Mouse (Mus musculus) urinary bladder, postnatal 14 days (tissue): ENCODE measurements around the gene Apol7a.

ENCODE experiments used
- DNase-seq: peaks from one replicate; pipeline ENCODE4 v3.0.0; 2021; ENCODE audit warnings: low spot score

Gene Apol7a

DNA sequence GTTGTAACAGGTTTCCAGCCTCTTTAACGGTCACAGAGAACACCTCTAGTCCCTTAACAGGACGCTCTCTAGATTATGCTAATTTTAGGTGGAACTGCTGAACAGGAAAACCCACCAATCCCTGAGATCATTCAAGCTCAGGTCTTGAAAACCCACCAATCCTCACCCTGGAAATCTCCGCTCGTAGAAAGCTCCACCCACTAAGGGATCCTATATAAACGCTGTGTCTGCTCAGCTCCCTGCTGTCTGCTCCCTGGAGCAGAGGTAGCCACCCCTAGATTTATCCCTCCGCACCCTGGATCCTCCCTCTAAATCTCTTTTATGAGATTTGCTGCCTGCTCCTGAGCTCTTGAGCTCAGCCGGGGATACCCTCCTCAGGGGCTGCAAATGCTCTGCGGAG, 28.3 kb downstream of the Apol7a start:
- DNase-seq, result no peak

DNA sequence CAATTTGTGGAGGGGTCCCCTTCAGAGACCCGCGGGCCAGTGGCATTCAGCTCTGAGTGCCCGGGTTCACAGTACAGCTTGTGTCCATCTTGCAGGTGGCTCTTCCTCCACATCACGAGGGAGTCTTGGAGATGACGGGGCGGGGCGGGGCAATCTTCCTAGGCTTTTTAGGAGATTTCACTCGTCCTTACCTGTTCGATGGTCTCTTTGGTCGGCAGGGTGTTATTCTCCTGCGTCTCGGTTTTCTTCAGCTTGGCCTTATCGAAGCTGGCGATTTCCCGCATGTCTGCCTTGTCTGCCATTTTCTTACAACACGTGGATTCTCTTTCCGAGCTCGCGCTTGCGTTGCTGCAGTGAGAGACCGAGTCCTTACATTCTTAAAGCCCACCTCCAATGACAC, 28.9 kb downstream of the Apol7a start:
- DNase-seq, result no peak

DNA sequence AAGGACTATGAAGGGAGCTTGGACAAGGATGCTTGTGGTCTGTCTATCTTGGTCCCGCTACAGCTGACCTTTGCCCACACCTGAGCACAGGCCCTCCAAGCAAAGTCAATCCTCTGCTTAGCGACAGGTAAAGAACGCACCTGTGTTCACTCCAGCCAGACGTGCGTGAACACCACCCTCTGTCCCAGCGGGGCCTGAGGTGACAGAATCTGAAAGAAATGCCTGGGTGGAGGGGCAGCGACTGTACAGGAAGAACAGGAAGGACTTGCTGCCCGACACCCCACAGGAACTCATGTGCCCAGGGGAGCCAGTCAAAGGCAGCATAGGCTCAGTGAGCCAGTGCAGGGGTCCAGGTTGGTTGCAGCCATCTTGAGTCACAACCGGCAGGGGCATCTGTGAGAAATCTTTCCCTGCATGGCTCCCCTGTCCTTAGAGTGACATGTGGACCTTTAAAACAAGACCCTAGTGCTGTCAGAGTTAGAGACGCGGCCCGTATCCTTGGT, 30.0 kb downstream of the Apol7a start:
- DNase-seq, result peak; percentile 54

DNA sequence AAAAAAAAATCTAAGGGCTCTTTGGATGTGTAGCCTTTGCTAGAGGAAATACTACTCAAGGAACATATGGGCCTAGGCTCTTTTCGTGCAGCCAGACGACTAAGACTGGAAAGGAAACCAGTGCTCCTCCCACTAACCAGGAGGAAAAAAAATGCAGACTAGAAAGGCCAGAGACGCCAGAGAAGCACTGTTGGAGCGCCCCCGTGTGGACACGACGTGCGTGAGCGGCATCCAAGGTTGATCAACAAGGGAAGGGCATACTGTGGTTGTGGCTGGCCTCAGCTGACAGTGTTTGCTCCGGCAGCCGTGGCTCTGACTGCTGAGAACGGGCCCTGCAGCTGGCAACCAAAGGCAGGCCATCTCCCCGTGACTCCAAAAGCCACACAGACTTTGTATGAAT, 30.8 kb downstream of the Apol7a start:
- DNase-seq, result peak; percentile 97

DNA sequence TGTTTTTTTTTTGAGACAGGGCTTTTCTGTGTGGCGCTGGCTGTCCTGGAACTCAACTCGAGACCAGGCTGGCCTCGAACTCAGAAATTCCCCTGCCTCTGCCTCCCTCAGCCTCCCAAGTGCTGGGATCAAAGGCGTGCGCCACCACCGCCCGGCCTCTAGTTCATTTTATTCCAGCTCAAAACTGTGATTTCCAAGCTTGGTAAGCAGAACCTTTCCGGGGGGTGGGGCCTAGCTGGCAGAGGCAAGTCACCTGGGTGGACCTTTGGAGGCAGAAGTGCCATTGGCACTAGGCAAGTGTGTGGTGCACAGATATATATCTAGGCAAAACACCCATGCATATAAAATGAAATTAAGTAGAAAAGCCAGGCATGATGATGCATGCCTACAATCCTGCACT, 31.4 kb downstream of the Apol7a start:
- DNase-seq, result peak; percentile 46

DNA sequence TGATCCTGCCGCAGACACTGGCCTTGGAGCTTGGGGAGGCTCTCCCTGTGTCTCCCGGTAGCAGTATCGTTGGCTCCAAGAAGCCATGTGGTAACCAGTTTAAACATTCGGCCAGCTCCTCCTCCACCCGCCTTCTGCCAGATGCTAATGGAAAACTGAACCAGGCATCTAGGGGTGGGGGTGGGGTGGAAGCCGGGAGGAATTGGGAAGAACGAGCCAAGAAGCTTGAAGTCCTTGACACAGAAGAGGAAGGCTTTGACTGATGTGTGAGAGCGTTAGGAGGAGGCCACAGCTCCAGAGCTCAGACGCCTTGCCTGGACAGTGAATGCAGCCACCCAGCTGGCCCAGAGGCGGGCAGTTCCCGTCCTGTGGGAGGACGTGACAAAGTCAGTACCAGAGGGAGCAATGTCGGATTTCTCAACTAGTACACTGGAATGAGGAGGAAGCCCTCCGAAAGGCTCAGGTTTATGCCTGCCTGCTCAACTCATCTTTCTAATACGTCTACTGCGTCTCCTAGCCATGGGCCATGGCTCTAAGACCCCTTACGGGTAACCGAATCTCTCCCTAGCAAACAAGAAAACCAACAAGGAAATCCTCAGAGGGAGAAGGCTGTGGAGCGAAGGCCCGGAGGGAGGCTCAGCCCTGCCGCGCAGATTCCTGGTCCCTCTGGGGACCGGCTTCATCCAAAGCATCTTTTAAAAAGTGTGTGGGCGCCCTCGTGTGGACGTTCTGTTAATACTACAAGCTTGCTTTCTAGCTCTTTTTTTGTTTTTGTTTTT, 32.0 kb downstream of the Apol7a start:
- DNase-seq, result peak; percentile 90

DNA sequence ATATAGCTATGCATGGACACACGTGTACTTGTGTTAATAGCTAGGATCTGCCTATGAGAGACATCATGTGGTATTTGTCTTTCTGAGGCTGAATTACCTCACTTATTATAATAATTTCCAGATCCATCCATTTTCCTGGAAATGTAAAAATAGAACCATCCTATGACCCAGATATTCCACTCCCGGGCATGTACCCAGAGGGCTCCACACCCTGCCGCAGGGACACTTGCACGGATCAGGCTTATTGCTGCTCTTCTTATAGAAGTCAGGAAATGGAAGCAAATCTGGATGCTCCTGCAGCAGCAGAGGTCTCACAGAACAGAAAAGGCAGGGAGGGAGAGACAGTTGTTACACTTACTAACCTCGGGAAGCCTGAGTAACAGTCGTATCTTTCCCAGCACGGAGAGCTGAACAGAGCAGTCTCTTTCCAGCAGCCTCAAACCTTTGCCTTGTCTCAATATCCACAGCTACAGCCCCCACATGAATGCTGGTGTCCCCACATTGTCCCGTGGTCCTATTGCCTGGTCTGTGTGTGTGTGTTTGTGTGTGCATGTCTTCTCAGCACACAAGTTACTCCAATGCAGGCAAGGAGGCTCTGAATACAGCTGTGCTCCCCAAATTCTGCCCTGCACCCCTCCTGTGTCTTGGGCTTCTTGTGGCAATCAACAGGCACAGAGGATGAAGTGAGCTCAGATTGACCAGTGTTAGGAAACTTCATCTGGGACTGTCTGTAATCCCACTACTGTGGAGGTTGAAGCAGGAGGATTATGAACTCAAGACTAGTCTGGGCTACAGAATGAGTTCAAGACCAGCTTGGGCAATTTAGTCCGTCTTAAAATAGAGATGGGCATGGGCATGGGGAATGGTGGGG, 33.0 kb downstream of the Apol7a start:
- no peak for DNase-seq

DNA sequence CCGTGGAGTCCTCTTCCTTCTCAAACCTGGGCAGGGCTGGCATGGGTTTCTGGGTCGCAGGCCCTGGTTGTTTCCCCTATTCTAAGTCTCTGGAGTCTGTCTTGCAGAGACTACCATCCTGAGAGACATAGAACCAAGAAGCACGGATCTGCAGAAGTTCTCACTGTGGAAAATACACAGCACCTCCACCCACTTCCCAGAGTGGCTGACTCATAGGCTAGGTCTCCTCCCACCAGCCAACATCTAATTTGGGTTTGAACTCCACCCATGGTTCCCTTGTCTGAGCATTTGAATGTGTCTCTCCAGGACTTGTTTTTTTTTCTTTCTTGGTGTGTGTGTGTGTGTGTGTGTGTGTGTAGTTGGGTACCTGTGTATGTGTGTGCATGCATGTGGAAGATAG, 34.9 kb downstream of the Apol7a start:
- DNase-seq, result peak; percentile 52

DNA sequence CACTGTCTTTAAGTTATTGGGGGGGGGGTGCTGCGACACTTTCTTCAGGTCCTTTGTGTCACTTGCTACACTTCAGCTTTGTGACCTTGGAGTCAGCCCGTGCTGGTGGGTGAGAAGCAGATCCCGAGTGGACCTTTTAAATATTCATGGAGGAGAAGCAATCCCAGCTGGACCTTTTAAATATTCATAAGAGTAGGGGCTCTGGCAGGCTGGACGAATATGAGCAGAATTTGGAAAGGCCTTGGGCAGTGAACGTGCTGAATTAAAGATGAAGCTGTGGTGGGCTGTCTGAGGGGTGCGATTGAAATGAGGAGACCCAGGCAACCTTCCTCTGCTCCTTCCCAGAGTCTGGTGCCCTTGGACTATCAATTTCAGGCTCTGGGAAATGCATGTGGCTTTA, 35.3 kb downstream of the Apol7a start:
- DNase-seq, result no peak

DNA sequence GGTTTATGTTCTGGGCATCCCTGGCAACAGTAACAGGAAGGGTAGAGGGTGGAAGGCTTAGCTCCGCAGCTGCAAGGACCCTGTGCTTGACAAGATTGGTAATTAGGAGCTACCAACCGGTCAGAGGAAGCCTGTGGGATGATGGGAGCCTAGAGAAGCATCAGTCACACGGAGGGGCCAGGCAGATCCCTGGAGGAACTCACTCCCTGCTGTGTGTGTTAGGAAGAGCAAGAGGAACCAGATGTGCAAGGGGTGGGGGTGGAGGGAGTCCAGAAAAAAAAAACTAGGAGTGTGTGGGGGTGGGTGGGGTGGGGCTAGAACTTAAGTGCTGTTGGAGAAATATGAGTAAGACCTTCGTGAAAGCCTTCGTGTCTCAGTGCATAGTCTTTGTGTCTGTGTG, 36.0 kb downstream of the Apol7a start:
- DNase-seq, result no peak

DNA sequence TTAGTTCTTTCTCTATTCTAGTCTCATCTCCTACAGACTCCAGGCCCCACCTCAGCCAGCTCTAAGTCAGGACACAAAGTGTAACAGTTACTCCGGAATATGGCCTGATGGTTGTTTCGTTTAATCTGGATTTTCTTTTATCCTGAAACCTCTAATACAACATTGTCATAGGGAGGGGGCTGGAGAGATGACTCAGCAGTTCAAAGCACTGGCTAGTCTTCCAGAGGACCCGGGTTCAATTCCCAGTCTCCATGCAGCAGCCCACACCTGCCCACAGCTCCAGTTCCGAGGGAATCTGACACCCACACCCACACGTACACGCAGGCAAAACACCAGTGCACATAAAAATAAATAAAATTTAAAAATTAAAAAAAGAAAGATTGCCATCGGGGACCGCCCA, 39.0 kb downstream of the Apol7a start:
- no peak for DNase-seq

DNA sequence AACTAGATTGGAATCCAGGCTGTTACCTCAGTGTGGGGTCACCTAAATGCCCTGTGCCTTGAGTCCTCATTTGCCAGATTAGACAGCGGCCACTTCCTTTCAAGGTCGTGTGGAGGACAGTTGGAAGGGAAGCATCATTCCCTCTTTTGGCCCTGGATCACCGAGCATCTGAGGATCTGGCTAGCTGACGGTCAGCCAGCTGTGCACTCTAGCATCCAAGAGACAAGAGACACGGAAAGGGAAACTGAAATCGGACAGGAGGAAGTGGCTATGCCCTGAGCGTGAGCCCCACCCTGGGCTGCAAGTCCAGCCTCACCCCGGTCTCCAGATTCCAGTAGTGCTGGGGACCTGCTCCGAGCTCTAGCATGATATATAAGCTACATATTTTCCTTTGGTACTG, 39.4 kb downstream of the Apol7a start:
- peak; percentile 53 for DNase-seq

DNA sequence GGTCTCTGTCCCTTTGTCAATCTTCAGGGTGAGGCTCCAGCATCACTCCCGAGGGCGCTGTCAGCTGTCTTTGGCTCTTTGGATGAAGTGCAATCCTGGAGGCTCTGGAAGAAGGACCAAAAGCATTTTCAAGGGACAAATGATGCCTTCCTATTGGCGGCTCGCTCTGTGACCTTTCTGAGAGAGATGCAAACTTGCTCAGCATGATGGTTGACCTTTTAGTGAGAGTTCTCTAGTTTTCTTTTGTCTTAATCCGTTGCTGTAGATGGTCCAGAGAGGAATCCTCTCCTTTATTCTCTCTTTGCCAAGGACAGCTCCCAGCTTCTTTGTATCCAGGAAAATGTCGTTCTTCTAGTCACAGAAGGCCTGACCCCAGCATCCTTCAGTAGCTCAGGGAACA, 39.8 kb downstream of the Apol7a start:
- no peak for DNase-seq

DNA sequence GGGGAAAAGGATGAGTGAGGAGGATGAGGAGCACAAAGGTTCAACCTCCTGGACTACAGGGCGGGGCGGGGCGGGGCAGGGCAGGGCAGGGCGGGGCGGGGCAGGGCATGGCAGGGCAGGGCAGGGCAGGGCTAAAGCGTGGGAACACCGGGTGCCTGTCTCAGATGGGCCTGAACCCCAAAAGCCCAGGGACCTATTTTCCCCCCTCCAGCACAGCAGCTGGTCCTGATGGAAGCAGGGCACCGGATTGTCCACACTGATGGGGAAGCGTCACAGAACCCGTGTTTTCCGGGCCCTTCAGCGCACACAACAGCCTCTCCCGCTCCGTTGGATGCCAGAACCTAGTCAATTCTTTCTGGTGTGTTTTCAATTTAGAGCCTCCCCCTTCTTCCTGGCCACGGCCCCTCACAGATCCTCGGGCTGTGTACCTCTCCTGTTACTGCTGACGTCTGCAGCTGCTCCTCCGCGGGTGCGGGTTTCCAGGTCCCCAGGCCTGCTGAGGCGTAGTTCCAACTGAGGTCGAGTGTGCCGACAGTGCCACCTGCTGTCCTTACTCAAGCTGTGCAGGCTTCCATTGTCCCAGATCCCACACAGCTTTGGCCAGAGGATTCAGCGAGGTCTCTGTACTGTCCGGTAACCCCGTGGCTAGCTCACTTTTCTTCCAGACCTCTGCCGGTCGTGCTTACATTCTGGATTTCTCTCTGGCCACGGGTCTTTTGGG, 40.4 kb downstream of the Apol7a start:
- peak; percentile 84 for DNase-seq

DNA sequence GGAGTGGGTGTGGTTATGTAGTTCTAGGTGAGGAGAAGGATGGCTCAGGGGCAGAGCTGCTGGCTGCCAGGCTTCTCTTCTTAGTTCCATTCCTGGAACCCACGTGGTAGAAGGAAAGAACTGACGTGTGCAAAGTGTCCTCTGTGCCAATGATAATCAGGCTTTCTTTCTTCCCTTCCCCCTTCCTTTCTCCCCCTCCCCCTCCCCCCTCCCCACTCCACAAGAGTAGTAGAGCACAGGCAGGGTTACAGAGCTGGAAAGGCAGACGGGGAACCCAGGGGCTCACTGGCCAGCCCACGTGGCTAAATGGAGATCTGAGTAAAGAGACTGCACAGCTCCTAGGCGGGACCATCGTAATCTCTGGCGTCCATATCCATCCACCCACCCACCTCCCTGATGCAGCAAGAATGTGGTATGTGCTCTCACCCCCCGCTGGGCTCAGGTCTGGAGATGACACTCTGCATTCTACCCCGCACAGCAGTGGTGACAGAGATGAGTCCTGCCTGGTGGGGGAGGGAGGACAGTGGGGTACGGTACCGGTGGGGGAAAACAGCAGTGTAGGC, 42.6 kb downstream of the Apol7a start:
- no peak for DNase-seq

DNA sequence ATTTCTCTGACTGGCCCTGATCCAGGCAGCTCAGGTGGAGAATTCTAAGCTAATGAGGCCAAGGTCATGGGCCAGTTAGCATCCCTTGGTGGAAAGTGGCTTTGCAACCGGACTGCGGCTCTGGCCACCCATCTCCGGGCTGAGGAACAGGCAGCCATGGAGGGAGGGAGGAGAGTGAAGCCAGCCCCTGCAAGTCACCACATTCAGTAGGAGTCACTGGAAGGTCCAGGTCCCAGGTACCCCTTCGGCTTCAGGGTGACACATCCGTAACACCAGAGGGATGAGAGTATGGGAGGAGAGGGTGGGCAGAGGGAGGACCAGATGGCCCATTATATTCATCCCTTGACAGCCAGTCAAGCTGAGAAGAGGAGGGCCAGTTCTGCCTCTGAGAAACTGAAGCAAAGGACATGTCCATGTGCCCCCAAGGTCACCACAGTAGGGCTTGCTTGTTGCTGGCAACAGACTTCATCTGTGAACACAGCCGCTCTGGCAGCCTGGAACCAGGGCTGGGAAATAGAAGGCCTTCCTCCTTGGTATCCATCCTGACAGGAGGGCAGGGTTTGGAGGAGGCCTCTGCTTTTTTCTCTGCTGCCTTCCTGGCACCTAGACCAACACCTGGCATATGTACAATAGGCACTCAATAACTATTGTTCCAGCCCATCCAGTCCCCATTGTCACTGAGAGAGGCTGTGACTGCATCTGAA, 43.9 kb downstream of the Apol7a start:
- no peak for DNase-seq

DNA sequence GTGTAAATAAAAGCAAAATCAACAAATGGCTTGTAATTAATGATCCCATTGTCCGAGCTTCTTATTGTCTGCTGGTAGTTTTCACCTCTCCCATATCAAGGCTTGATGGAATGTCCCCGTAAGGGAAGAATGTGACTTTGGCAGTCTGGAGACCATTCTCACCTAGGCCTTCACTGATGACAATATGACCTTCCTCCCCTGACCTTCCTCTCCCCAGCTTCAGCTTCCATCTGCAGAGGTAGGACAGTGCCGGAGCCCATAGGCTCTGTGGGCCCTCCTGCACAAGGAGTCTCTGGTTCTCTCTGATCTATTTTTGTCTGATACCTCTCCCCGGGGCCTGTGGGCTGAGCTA, 44.4 kb downstream of the Apol7a start:
- DNase-seq, result no peak

DNA sequence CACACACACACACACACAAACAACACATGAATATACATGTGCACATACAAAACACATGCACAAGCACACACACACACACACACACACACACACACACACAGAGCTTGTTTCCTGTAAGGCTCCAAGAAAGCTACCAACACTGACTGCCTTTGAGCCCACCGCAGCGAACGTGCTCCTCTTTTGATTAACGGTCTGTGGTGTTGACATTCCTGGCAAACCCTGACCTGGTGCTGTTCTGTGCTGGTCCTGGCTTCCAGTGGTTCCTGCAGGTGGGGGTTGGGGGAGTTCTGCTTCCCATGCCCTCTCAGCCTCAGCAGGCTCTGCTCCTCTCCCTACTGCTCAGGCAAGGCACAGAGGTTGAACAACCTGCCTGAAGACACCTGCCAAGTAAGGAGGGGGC, 45.1 kb downstream of the Apol7a start:
- DNase-seq, result no peak

DNA sequence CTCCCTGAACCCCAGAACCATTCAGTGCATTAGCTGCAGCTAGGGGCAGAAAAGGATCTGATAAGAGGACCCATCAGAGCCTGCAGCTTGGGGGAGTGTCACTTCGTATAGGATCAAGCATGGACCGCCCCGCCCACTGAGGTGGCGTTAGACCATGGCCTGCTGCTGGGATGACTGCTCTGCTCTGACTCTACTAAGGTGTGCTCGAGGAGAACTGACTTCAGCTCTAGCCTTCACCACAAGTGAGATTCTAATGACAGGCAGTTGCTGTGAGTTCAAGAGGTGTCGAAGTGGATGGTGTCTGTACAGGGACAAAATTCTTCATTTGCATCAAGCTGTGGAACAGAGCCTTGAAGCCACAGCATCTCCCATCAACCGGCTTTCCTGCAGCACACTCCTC, 46.0 kb downstream of the Apol7a start:
- no peak for DNase-seq

DNA sequence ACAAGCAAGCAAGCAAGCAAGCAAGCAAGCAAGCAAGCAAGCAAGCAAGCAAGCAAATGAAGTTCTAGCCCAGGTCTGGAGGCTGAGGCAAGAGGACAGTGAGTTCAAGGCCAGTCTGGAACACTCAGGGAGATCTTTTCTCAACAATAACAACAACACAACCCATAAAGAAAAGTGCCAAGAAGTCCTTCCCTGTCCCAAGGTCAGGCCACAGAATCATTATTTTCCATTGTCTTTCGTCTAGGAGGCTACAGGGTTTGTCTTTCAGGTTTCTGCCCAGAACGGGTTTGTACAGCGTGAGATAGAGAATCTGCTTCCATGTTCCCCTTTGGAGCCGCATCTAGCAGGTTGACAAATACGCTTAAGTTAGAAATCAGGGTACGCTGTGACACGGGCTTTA, 48.8 kb downstream of the Apol7a start:
- no peak for DNase-seq

DNA sequence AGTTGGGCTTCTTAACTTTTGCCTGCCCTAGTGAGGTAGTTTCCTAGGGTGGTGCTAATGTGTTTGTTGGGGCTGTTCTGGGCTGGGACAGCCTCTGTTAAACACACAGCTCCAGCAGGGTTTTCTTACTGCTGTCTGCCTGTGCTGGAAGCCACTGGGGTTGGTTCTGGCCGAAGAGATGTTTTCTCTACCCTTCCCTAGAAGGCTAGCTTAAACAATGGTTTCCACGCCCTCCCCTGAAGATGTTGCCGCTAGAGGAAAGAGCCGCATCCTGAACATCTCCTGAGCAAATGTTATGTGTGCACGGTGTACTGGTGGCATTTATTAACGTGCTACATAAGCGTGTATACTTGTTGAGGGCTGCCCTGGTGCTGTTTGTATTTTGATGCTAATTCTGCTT, 50.8 kb downstream of the Apol7a start:
- no peak for DNase-seq
